Mouse (Mus musculus) limb, embryonic 11.5 days (tissue): ENCODE measurements around the gene Hist3h2ba. TPM values are rescaled to one million over a fixed set of nuclear protein-coding genes. Genes with fewer than 3 reads are reported as not detected.

Experiments used
- ATAC-seq: fragments of 200-750 bp; cut with Nextera tagmentation; 2 replicates; pipeline ENCODE4 v1.8.0; 2017; ENCODE audit warnings: low read depth; ENCODE audit not compliant: insufficient number of reproducible peaks, low FRiP score, low TSS enrichment
- DNase-seq: peaks from one replicate; pipeline ENCODE4 v3.0.0-alpha.2; 2015; ENCODE audit warnings: low spot score
- H3K27ac ChIP-seq: fragments of 300-500 bp; sonication (generic); replicated peaks from 2 replicates; pipeline ENCODE4 v1.5.1; 2014; ENCODE audit warnings: low read depth, mild to moderate bottlenecking, low read length
- H3K27me3 ChIP-seq: fragments of 300-500 bp; sonication (generic); 2 replicates; pipeline ENCODE4 v1.6.1; 2014; ENCODE audit warnings: mild to moderate bottlenecking, low read length, mixed read lengths; ENCODE audit not compliant: control insufficient read depth, insufficient read depth
- H3K36me3 ChIP-seq: fragments of 300-500 bp; sonication (generic); 2 replicates; pipeline ENCODE4 v1.6.1; 2014; ENCODE audit warnings: mild to moderate bottlenecking, low read length, moderate library complexity, mixed read lengths; ENCODE audit not compliant: control insufficient read depth, insufficient read depth
- H3K4me1 ChIP-seq: fragments of 300-500 bp; sonication (generic); 2 replicates; pipeline ENCODE4 v1.6.1; 2014; ENCODE audit warnings: low read length, mixed read lengths; ENCODE audit not compliant: control insufficient read depth, insufficient read depth
- H3K4me2 ChIP-seq: fragments of 300-500 bp; sonication (generic); 2 replicates; pipeline ENCODE4 v1.6.1; 2014; ENCODE audit warnings: low read depth, mild to moderate bottlenecking, moderate library complexity; ENCODE audit not compliant: severe bottlenecking
- H3K4me3 ChIP-seq: fragments of 300-500 bp; sonication (generic); 2 replicates; pipeline ENCODE4 v1.5.1; 2014; ENCODE audit warnings: low read depth, low read length
- H3K9ac ChIP-seq: fragments of 300-500 bp; sonication (generic); 2 replicates; pipeline ENCODE4 v1.6.1; 2014; ENCODE audit warnings: mild to moderate bottlenecking, low read length
- H3K9me3 ChIP-seq: fragments of 300-500 bp; sonication (generic); 2 replicates; pipeline ENCODE4 v1.6.1; 2016; ENCODE audit warnings: low read length; ENCODE audit not compliant: control insufficient read depth
- WGBS: fragments of 180-500 bp; shearing (Covaris S2); extraction: QIAGEN DNeasy Blood & Tissue Kit; methylation state at CpG from one replicate; pipeline ENCODE4 v1.1.7; 2014; 5-methylcytosine and 5-hydroxymethylcytosine counted together
- polyA plus RNA-seq: library from polyadenylated mRNA; unstranded; fragments of >200 nt; fragmentation: Nextera tagmentation; extraction: Ambion mirVana; gene quantifications from 2 replicates; pipeline ENCODE4 v1.2.1, GENCODE M21; 2014

Hist3h2ba gene
- polyA plus RNA-seq, 1 experiment from 2014 or later, result 11.1 TPM

DNA sequence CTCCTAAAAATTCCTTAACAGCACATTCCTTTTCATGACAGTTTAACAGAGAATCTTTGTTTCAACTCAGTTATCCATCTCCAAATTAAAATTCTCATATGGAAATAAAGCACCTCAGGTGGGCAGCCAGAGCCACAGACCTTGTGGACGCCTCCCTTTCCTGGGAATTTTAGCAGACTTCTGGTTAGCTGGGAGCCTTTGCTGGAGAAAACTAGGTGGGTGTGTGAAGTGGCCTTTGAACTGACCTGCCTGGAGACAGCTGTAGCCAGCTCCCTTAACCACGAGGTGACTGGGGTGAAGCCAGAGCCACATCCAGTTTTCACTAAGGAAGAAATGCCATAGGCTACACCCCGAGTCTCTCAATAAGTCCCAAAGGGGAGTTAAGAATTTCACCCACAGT lies 19.1 kb upstream of the Hist3h2ba start:
- H3K4me1 ChIP-seq, result no peaks in the 10 kb centered on the region
- H3K27me3 ChIP-seq, result no peaks in the 10 kb centered on the region
- no peak overlapping the region for H3K27ac ChIP-seq
- H3K9me3 ChIP-seq, result no peaks in the 10 kb centered on the region
- peaks cover 16% of the 10 kb centered on the region for H3K36me3 ChIP-seq
- no peak overlapping the region for H3K9ac ChIP-seq
- 50% methylated on average over 3 of the region's 3 CpGs for WGBS
- no peak for DNase-seq
- ATAC-seq, result no peak
- H3K4me2 ChIP-seq, result no peak overlapping the region
- no peak overlapping the region for H3K4me3 ChIP-seq

DNA sequence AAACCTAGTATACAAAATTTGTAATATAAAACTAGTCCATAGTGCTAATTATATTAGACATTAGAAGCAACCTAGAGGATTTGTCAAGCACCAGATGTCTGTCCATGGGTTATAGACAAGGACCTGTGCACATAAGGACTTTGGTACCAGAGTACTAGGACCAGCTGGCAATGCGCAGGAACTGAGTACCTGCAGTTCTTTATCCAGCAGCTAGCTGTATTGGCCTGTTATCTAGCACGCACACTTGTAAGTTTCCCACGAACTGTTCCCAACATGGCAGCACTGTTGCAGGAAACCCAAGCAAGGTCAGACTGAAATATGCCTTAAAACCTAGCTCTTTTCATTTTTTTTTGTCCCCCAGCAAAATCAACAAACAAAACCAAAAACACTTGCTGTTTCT lies 18.5 kb upstream of the Hist3h2ba start:
- no peak overlapping the region for H3K4me2 ChIP-seq
- peaks cover 16% of the 10 kb centered on the region for H3K36me3 ChIP-seq
- no peak overlapping the region for H3K27ac ChIP-seq
- H3K27me3 ChIP-seq, result no peaks in the 10 kb centered on the region
- DNase-seq (no peak), ATAC-seq (no peak)
- H3K4me3 ChIP-seq, result no peak overlapping the region
- H3K4me1 ChIP-seq, result no peaks in the 10 kb centered on the region
- H3K9ac ChIP-seq, result no peak overlapping the region
- 91% methylated on average over 3 of the region's 3 CpGs for WGBS
- H3K9me3 ChIP-seq, result no peaks in the 10 kb centered on the region

DNA sequence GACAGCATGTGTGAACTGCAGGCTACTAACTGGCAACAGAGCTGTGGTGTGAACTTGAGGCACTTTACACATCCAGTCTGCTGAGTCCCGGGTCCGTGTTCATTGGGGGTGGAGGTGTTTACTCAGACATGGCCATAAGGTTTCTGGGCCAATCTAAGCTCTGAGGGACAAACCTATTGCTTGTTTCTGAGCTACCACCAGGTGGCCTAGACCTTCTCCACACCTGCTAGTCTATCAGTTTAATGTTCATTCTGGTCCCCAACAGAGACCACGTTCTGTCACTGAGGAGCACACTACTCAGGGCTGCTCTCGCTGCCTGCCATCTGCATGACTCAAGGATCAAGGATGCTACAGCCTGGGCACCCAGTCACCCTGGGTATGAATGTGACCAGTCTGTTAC lies 17.1 kb upstream of the Hist3h2ba start:
- no peak for ATAC-seq
- H3K4me3 ChIP-seq, result no peak overlapping the region
- no peak overlapping the region for H3K27ac ChIP-seq
- WGBS, result 82% methylated on average over 4 of the region's 4 CpGs
- DNase-seq, result no peak
- H3K4me2 ChIP-seq, result no peak overlapping the region
- H3K9me3 ChIP-seq, result no peaks in the 10 kb centered on the region
- H3K9ac ChIP-seq, result no peak overlapping the region
- no peaks in the 10 kb centered on the region for H3K27me3 ChIP-seq
- H3K4me1 ChIP-seq, result no peaks in the 10 kb centered on the region
- peaks cover 16% of the 10 kb centered on the region for H3K36me3 ChIP-seq

DNA sequence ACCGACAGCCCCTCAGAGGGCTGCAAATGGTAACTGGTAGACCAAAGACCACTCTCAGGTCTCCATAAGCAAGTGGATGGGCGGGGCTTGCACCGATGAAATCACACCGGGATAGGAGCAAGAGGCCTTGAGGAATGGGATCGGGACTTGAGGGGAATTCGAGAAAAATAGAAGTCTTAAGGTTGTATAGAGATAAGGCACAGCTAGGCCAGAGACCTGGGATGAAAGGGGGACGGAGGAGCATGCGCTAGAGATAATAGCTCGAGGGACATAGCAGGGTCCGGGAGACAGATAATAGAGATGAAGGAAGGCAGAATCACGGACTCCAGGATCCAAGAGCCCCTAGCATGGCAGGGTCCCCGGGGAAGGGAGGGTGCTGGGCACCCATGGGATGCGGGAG lies 10.8 kb upstream of the Hist3h2ba start:
- Histone ChIP-seq H3K9me3 (no peaks in the 10 kb centered on the region), H3K36me3 (peaks cover 3% of the 10 kb centered on the region; the same call in 1 of the 2 replicates), H3K27ac (no peak overlapping the region), H3K9ac (peak overlapping the region; percentile 89), H3K4me2 (peak overlapping the region; percentile 92), H3K27me3 (no peaks in the 10 kb centered on the region), H3K4me3 (peak overlapping the region; percentile 89), H3K4me1 (peaks cover 6% of the 10 kb centered on the region)
- DNase-seq, result peak; percentile 43
- 2% methylated on average over 13 of the region's 13 CpGs for WGBS
- no peak; the same call in 1 of the 2 replicates for ATAC-seq

DNA sequence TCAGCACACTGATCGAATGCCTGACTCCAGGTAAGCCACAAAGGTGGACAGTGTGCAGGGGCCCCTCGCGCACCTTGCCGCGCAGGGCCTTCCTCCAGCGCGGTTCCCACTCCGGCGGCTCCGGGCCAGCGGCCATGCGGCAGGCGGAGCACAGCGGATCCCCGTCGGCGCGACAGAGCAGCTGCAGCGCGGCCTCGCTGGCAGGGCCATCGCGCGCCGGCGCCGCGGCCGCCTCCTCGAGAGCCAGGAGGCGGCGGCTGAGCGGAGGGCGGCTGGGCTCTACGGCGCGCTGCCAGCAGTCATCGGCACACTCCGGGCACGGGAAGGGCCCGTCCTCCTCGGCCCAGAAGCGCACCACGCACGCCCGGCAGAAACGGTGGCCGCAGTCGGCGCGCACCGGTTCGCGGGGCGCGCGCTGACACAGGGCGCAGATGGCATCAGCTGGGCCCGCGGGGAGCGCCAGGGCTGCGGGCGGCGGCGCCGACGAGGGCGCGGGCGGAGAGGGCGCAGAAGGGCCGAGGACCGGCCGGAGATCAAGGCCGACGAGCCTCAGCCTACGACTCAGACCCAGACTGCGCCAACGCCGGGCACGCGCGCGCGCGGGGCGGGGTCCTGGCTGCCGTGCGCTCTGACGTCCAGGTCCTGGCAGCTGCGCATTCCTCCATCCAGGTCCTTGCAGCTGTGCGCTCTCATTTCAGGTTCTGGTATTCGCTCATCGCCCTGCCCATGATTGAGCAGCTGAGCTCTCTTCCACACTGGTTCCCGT lies 10.2 kb upstream of the Hist3h2ba start, which contains the start of gene Rnf187:
TSS of gene Rnf187 (minus strand) at position 595 of the 766 bp plus-strand sequence.
- Histone ChIP-seq H3K27ac (peak within 1 kb of the TSS; percentile 72), H3K9me3 (no peaks in the 10 kb centered on the region), H3K4me1 (peaks cover 6% of the 10 kb centered on the region), H3K4me2 (peak within 1 kb of the TSS; percentile 92), H3K36me3 (peaks cover 3% of the 10 kb centered on the region; the same call in 1 of the 2 replicates), H3K27me3 (no peaks in the 10 kb centered on the region), H3K9ac (peak within 1 kb of the TSS; percentile 89), H3K4me3 (peak within 1 kb of the TSS; percentile 89)
- DNase-seq (peak; percentile 96), ATAC-seq (peak; percentile 92)
- whole genome bisulfite sequencing, result under 1% methylated on average over 90 of the region's 95 CpGs

DNA sequence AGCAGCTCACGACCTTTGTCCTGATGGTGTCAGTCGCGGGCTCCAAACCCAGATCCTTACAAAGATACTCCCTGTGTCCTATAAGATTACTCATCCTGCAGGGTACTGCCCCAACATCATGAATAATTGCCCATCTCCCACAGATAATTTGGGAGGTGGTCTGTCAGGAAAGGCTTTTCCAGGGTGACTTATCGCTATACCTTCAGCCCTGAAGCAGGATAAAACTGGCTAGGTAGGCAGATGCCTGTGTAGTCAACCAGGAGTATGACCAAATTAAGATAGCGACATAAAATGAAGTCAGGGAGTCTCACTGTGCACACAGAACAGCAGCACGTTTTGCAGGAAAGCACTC lies 9.7 kb upstream of the Hist3h2ba start:
- no peak for ATAC-seq
- no peak overlapping the region for H3K9ac ChIP-seq
- no peaks in the 10 kb centered on the region for H3K9me3 ChIP-seq

DNA sequence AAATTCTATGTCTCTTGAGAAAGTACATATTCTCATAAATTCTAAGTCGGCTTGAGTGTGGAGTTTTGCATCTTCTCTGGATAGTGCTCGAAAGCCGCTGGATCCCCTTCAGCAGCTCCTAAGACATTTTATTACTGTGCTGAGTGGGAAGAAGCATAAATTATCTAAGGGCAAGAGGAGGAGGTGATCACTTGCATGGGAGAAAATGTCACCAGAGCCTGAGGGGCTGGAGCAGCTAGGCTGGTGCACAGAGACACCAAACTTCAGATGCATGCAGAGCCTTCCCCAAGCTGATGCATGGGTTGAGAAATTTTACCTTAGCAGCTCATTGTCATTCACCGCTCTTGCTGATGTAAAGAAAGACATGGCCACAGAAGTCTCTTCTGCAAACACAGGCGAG lies 4.6 kb upstream of the Hist3h2ba start:
- no peaks in the 10 kb centered on the region for H3K4me1 ChIP-seq
- DNase-seq (no peak), ATAC-seq (no peak)
- H3K9me3 ChIP-seq, result no peaks in the 10 kb centered on the region
- H3K36me3 ChIP-seq, result no peaks in the 10 kb centered on the region
- no peak overlapping the region for H3K4me3 ChIP-seq
- H3K9ac ChIP-seq, result no peak overlapping the region
- H3K4me2 ChIP-seq, result no peak overlapping the region
- H3K27ac ChIP-seq, result no peak overlapping the region
- peaks cover 8% of the 10 kb centered on the region for H3K27me3 ChIP-seq
- 70% methylated on average over 5 of the region's 5 CpGs for WGBS

More for the DNA sequence above, 9.7 kb upstream of the Hist3h2ba start:
- Histone ChIP-seq H3K4me1 (peaks cover 6% of the 10 kb centered on the region), H3K27ac (no peak overlapping the region), H3K27me3 (no peaks in the 10 kb centered on the region), H3K36me3 (no peaks in the 10 kb centered on the region; the same call in 1 of the 2 replicates), H3K4me3 (peak overlapping the region; percentile 89; the same call in 1 of the 2 replicates), H3K4me2 (peak overlapping the region; percentile 43)
- DNase-seq, result no peak
- WGBS, result 20% methylated on average over 6 of the region's 6 CpGs

DNA sequence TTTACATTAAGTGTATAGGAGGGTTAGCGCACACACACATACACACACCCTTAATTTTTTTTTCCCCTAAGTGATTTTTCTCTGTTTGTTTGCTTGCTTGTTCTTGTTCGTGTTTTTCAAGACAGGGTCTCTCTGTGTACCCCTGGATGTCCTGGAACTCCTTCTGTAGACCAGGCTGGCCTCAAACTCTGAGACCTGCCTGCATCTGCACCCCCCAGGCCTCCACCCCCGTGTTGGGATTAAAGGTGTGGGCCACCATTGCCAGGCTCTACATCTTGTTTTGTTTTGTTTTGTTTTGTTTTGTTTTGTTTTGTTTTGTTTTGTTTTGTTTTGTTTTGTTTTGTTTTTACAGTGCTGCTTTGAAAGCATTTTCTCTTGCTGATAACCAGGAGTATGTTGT lies 1.4 kb upstream of the Hist3h2ba start:
- Histone ChIP-seq H3K27me3 (peaks cover 25% of the 10 kb centered on the region), H3K4me2 (no peak overlapping the region), H3K36me3 (no peaks in the 10 kb centered on the region), H3K4me1 (no peaks in the 10 kb centered on the region), H3K27ac (no peak overlapping the region), H3K4me3 (no peak overlapping the region), H3K9ac (no peak overlapping the region), H3K9me3 (no peaks in the 10 kb centered on the region)
- DNase-seq (no peak), ATAC-seq (no peak)
- 78% methylated on average over 3 of the region's 3 CpGs for WGBS
